Mouse (Mus musculus) testis, adult 2 months (tissue): ENCODE results near the gene Trove2.
A peak's percentile ranks its signal among the peaks of the same experiment; 100 is the strongest.

ENCODE experiments used
- CTCF ChIP-seq: fragments of 200-500 bp; IDR thresholded peaks from 2 replicates; pipeline ENCODE4 v1.5.1; 2012; ENCODE audit warnings: low read depth, mild to moderate bottlenecking, inconsistent platforms, low read length, moderate library complexity; ENCODE audit not compliant: control insufficient read depth, insufficient read depth, insufficient replicate concordance
- POLR2A ChIP-seq: fragments of 200-500 bp; IDR thresholded peaks from 2 replicates; pipeline ENCODE4 v1.6.1; 2012; ENCODE audit warnings: low read depth, mild to moderate bottlenecking, inconsistent platforms, low read length, moderate library complexity; ENCODE audit not compliant: control insufficient read depth

GRCm38 (mm10) chr1:143788584-143789227, 11.8 kb upstream of the Trove2 start:
- TF ChIP-seq CTCF (peak; percentile 74; the same call in 1 of the 2 replicates), POLR2A (no peak)
